Mouse (Mus musculus): ENCODE results near the gene Eloa.
"Not testable (repeated sequence)": the region's sequence is repeated elsewhere in the genome, so short reads cannot be mapped to it uniquely, and the experiment has no call there.

The Eloa gene

GRCm38 (mm10) chr4:136021549-136022047, at the start of gene Eloa:
Gene Eloa (minus strand): TSS chr4:136021763.
- in situ Hi-C loops (cut with MboI; ENCODE audit: low sequenced_read_pairs) = no loop called here

- in situ Hi-C loops (cut with MboI; ENCODE audit: low sequenced_read_pairs) = no loop called here
These were observed 49.7 kb upstream of the Eloa start for GRCm38 (mm10) chr4:136071178-136071714.

- in situ Hi-C loops (cut with MboI; ENCODE audit: low sequenced_read_pairs) = no loop called here
These were observed 49.0 kb upstream of the Eloa start for GRCm38 (mm10) chr4:136070592-136070991.

GRCm38 (mm10) chr4:136069954-136070353, 48.4 kb upstream of the Eloa start:
- in situ Hi-C loops (cut with MboI; ENCODE audit: low sequenced_read_pairs) = no loop called here

- in situ Hi-C loops (cut with MboI; ENCODE audit: low sequenced_read_pairs) = no loop called here
These were observed 47.8 kb upstream of the Eloa start for GRCm38 (mm10) chr4:136069313-136069712.

- in situ Hi-C loops (cut with MboI; ENCODE audit: low sequenced_read_pairs) = no loop called here
These were observed 41.6 kb upstream of the Eloa start for GRCm38 (mm10) chr4:136063143-136063542.

- in situ Hi-C loops (cut with MboI; ENCODE audit: low sequenced_read_pairs) = not testable (repeated sequence)
These were observed 38.4 kb upstream of the Eloa start for GRCm38 (mm10) chr4:136059800-136060488.

GRCm38 (mm10) chr4:136057916-136058315, 36.4 kb upstream of the Eloa start:
- in situ Hi-C loops (cut with MboI; ENCODE audit: low sequenced_read_pairs) = no loop called here

- in situ Hi-C loops (cut with MboI; ENCODE audit: low sequenced_read_pairs) = no loop called here
These were observed 34.5 kb upstream of the Eloa start for GRCm38 (mm10) chr4:136056030-136056429.

GRCm38 (mm10) chr4:136053843-136054242, 32.3 kb upstream of the Eloa start:
- in situ Hi-C loops (cut with MboI; ENCODE audit: low sequenced_read_pairs) = no loop called here

- in situ Hi-C loops (cut with MboI; ENCODE audit: low sequenced_read_pairs) = no loop called here
These were observed 31.7 kb upstream of the Eloa start, which contains the start of gene Rpl11 for GRCm38 (mm10) chr4:136053247-136053596. Gene Rpl11 (minus strand): TSS chr4:136053428.

- in situ Hi-C loops (cut with MboI; ENCODE audit: low sequenced_read_pairs) = no loop called here
These were observed 31.1 kb upstream of the Eloa start for GRCm38 (mm10) chr4:136052534-136053246.

GRCm38 (mm10) chr4:136052060-136052459, 30.5 kb upstream of the Eloa start:
- in situ Hi-C loops (cut with MboI; ENCODE audit: low sequenced_read_pairs) = no loop called here

GRCm38 (mm10) chr4:136050226-136050625, 28.7 kb upstream of the Eloa start:
- in situ Hi-C loops (cut with MboI; ENCODE audit: low sequenced_read_pairs) = no loop called here

- in situ Hi-C loops (cut with MboI; ENCODE audit: low sequenced_read_pairs) = no loop called here
These were observed 26.9 kb upstream of the Eloa start for GRCm38 (mm10) chr4:136048291-136049032.

GRCm38 (mm10) chr4:136047626-136048025, 26.1 kb upstream of the Eloa start:
- in situ Hi-C loops (cut with MboI; ENCODE audit: low sequenced_read_pairs) = no loop called here

GRCm38 (mm10) chr4:136046888-136047287, 25.3 kb upstream of the Eloa start:
- in situ Hi-C loops (cut with MboI; ENCODE audit: low sequenced_read_pairs) = no loop called here

GRCm38 (mm10) chr4:136045091-136045490, 23.5 kb upstream of the Eloa start:
- in situ Hi-C loops (cut with MboI; ENCODE audit: low sequenced_read_pairs) = no loop called here

GRCm38 (mm10) chr4:136043784-136044400, 22.3 kb upstream of the Eloa start:
- in situ Hi-C loops (cut with MboI; ENCODE audit: low sequenced_read_pairs) = no loop called here

GRCm38 (mm10) chr4:136035078-136035477, 13.5 kb upstream of the Eloa start:
- in situ Hi-C loops (cut with MboI; ENCODE audit: low sequenced_read_pairs) = no loop called here

GRCm38 (mm10) chr4:136033231-136033630, 11.7 kb upstream of the Eloa start:
- in situ Hi-C loops (cut with MboI; ENCODE audit: low sequenced_read_pairs) = no loop called here
